Mouse (Mus musculus) forelimb bud, embryonic 11.5 days (tissue): ENCODE measurements at regions not wholly inside any gene's neighbourhood (a gene's known extent, or its start where the extent isn't known, plus 50 kb on each side); places are given as distances from the start of the nearest gene placed in this dataset.

ENCODE experiments used
- DNase-seq: peaks from one replicate; pipeline ENCODE4 v3.0.0-alpha.2; 2012; ENCODE audit warnings: low read depth, low spot score

DNA sequence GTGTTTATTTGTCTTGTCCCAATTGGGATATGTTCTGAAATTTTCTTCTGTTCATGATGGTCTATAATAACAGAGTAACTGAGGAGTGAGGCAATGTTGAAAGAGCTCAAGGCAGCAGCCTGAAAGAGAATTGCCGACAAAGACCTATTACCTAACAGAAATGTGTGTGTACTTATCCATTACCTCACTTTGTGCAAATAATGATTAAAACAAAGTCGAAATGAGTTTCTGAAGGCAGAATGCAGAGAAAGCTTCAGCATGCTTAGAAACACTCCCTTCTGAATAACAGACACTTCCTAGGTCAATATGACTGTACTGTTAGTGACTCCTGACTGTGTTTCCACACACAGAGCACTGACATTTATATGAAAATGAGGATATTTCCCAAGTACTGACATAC is 63.0 kb downstream of the Kbtbd8 start:
- DNase-seq, result no peak

DNA sequence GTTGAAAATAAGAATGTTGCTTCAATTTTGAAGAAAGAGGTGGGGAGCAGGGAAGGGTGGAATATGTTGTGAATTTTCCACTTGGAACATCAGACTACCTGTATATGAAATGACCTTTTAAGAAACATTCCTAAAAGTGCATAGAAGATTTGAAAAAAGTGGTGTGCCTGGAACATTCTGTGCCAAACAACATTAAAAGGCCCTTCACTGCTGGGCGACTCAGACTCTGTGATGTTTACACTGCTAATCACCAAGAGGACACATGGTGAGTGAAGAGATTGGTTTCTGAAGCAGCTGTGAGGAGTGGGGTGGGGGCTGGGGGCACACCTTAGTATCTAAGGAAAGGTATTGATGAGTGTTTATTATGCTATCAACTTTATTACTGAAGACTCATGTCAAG is 65.2 kb downstream of the Kbtbd8 start:
- DNase-seq, result no peak

DNA sequence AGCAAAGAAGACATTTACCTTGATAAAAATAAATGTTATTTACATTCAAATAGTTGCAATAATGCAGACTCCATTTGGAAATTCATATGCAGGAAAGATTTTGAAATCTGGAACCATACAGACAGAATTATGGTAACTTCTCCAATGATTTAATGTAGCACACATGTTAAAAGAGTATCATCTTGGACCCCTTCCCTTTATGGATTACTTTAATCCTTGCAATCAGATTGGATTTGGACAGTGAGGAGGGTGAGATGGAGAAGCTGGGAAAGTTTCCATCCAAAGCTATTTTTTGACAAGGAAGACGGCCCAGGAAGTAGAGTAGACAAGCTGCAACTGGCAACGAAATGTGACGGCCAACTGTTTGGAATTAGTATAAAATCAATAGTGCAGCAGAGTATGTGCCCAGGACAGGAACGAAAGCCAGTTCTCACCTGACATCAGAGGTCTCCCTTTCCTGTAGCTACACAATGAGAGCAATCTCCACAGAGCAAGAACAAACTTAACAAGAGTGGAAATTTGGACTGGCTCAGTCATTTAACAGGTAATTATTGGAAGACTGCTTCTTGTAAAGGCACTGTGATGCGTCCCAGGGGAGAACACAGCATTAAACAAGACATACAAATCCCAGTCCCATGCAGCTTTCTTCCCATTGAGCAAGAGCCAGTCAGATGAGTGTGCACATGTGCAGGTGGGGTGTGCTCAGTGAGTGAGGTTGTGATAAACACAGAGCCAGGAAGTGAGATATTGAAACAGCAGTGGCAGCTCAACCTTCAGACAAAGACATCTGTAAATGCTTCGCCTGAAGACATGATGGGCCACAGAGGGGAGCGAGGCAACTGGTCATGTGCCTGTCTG is 68.3 kb downstream of the Kbtbd8 start:
- no peak for DNase-seq

DNA sequence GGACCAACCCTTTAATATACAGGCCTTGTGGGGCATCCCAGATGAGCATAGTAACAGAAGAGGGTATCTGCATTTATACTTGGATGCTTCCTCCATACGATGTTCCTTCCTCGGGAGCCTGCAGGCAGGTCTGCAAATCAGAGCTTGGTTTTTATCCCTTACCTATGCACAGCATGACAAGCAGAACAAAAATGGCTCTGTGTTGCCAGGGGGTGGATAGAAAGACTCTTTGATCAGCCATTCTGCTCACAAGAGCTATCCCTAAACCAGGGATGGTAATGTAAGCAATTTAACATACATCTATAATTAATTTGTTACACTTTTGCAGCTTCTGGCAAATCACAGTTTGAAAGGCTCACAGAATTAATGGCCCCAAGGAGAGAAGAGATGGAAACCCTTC is 79.6 kb downstream of the Kbtbd8 start:
- no peak for DNase-seq

DNA sequence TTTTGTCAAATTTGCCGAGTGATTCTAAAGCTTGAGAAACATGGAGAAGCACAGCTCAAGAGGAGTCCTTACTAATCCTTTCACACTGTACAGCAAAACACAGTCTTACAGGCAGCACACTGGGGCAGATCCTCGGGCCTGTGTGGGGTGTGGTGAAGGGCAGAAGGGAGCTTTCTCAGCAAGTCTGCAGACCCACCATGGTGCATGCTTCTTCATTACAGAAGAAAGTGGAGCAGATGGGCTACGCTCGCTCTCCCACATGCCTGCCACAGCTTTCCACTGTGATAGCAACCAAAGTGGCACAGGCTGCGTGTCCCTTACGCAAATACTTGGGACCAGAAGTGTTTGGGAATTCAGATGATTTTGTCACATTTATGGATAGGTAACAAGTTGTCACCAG is 81.6 kb downstream of the Kbtbd8 start:
- DNase-seq, result no peak

DNA sequence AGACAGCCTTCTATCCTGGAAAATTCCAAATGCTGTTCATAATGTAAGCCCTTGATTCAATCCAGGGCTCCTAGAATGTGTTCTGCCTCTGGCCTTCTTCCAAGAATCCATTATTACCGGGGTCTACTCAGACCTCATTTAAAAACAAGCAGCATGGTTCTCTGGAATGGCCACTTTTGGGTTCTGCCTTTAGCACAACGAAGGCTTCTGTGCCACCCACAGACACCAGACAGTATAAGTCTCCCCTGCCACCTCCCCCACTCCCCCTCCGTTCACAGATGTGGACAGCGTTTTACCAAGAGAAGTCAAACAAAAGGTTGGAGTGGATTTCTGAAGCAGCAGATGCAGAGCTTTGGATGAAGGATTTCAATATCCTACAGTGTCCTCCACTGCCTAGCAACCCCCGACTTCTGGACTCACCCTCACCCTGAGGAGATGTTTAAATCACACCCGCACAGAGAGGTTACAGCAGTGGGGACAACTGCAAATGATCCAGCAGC is 85.3 kb downstream of the Kbtbd8 start:
- peak; percentile 30 for DNase-seq

DNA sequence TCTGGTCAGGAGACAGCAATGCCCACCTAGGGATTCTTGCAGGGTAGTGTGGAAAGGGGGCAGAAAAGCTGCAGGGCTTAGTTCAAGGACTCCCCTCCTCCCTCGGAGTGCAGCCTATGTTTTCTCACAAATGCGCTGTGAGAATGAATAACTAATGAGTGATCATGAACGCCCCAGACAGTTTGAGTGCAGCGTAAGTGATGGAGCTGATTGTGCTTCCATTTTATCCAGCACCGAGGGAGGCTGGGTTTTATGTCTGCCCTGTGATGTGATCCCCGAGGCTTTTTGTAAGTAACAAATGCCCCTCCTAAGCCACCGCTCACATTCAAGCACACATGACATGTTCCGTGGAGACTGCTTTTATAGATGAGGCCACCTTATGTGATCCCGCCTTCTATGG is 85.9 kb downstream of the Kbtbd8 start:
- no peak for DNase-seq

DNA sequence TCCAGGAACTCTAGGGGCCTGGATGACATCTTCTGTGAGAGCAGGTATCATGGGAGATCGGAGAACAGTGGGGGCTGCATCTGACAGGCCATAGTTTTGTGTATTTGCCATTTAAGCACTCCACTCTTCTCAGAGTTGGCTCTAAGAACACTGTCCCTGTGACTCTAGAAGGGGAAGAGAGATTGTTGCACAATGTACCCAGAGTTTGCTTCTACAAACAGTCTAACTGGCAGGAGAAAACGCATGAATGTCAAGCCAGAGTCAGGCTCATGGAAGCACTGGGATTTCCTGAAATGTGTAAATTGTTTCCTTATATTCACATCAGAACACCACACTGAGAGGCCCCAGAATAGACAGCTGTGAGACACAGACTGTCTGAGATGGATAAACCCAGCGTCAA is 87.2 kb downstream of the Kbtbd8 start:
- no peak for DNase-seq

DNA sequence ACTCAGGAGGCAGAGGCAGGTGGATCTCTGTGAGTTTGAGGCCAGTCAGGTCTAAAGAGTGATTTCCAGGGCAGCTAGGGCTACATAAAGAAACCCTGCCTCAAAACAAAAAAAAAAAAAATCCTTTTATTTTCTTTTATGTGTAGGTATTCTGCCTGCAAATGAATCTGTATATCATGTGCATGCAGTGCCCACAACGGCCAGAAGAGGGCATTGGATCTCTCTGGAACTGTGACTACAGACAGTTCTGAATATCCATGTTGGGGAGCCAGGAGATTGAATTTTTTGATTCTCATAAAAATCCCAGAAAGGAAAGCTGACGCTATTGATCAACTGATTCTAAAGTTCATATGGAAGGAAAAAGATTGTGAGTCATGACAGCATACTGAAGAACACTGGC is 90.0 kb downstream of the Kbtbd8 start:
- DNase-seq, result peak; percentile 30

DNA sequence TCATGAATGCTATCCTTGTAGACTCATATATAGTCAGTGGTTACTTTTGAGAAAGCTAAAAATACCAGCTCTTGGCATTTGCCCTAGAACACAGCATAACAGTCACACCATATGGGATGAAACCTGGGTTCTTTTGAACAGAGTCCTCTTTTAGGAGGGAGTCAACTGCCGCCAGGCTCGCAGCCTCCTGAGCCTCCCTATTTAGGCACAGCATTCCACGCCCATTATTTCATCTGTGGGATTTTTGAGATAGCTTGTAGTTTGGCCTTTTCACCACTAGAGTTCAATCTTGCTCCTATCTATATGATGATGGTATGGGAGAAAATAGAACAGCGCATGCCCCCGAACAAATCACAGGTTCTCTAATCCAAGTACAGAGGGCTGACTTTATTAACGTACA is 100.4 kb downstream of the Kbtbd8 start:
- peak; percentile 36 for DNase-seq

DNA sequence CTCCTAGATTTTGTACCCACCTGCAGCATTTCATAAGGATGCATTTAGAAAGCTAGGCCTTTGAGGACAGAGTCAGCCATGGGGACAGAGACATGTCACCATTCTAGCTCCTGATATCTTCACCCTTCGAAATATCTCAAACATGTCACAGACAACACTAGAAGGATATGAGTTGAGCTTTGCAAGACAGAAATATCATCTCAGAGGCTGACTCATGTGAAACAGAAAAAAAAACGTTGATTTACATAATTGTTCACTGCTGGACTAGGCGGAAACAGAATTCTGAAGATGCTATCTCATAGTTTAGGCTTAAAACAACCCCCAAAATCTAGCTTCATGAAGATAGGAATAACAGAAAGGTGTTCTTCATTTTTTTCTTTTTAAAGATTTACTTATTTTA is 101.8 kb downstream of the Kbtbd8 start:
- no peak for DNase-seq

DNA sequence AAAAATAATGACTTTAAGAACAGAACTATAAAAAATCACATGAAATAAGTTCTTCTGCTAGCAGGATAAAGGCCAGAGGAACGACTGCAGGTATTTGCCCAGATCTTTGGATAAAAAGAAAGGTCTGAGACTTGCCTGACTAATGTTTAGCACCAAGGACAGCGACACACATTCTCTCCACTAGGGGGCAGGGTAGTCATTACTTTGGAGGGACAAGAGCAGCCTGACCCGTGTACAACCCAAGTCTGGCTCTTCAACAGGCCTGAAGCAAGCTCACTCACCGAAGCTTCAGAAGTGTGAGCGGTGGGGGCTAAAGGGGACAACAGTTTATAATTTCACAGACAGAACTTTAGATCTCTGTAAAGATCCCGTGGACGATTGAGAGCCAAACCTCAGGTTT is 98.4 kb upstream of the Gm10234 start:
- DNase-seq, result peak; percentile 90

DNA sequence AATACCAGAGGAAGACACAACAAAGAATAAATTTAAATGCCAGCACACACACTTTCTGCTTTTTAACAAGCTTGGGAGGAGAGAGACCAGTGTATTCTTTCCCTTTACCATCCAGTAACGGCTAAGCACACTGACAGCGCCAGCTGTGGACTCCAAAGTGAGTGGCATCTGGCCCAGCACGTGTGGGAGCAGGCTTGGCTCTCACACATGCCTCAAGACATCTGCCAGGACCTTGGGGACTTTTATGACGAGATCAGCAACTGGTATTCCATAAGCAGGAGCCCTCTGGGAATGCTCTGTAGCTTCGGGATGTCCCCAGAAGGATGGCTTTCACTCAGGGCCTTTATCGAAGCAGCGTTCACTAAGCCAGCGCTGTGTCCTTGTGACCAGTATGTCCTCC is 92.0 kb upstream of the Gm10234 start:
- DNase-seq, result no peak

DNA sequence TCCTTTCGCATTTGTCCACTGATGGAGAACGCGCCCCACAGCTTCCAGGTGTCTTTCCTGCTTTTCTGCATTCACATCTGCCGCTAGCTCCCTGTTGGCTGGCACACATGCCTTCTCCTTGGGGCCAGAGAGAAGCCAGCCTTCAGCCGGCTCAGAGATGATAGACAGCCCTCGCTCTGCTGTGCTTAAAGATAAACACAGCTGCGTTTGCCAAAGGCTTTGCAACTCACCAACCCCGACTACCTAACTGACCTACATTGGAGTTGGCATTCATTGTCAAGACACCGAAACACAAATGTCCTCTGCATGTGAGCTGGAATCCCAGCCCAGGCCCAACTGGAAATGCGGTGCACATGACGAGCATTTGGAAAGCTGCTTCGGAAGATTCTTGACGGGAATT is 87.2 kb upstream of the Gm10234 start:
- DNase-seq, result no peak

DNA sequence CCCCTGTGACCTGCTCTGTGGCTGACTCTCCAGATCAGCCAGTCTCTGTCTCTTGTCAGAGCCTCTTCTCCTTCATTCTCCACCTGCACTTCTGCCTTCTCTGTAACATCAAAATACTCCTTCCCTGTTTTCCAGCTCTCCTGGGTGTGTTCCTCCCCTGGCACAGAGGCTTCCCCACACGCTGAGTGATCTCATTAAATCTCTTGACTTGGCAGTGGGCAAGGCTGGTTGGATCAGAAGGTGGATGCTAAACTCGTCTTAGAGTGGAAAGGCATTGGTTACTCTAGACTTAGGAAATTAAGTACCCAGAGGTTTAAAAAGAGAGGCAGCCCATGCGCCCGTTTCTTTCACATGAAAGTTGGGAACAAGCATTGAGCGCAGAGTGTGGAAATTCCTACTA is 78.3 kb upstream of the Gm10234 start:
- no peak for DNase-seq

DNA sequence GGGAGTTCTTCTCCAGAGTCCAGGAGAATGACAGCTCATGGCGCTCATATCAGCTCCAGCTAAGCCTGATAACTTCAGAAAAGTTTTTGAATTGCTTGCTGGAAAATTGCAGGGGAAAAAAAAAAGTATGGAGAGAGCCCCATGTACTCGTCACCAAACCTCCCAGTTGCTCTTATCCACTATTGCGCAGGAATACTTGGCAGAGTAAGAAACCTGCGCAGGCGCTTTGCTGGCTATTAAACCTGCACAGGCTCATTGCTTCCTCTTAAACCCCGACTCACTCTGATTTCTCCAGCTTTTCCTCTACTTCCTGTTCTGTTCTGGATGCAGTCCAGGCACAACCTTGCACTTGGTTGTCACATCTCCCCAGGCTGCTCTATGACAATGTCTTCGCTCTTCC is 77.0 kb upstream of the Gm10234 start:
- DNase-seq, result no peak

DNA sequence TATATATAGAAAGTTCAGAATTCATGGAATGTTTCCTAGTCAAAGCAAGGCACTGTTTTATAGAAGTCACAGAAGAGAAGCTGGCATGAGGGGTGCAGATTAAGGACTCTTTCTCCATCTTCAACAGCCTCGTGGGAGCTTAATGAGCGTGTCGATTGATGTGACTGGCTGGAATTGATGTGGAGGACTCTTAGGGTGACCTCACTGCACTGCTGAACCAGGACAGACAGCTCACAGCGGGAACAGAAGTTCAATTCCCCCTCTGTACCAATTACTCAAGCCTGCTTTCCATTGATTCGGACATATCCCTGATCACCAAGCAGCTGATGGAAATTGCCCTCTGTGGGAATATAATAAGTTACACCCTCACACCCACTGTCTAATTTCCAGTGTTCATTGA is 65.6 kb upstream of the Gm10234 start:
- no peak for DNase-seq

DNA sequence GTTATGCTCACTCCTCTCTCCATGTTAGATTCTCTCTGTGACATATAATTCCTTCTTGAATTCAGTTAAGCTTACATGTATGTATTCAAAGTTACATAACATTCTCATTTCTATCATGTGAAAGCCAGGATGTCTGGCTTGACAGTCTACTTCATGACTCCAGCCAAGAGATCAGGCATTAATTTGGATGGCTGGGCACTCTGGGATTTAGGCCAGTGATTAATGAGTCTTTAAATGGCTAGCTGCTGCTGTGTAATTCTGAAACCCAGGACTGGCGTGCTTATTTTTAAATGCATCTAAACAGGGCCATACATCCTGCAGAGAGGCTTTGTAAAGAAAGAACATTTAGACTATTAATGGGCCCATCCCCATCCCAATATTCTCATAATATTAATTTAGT is 60.9 kb upstream of the Gm10234 start:
- DNase-seq, result no peak

DNA sequence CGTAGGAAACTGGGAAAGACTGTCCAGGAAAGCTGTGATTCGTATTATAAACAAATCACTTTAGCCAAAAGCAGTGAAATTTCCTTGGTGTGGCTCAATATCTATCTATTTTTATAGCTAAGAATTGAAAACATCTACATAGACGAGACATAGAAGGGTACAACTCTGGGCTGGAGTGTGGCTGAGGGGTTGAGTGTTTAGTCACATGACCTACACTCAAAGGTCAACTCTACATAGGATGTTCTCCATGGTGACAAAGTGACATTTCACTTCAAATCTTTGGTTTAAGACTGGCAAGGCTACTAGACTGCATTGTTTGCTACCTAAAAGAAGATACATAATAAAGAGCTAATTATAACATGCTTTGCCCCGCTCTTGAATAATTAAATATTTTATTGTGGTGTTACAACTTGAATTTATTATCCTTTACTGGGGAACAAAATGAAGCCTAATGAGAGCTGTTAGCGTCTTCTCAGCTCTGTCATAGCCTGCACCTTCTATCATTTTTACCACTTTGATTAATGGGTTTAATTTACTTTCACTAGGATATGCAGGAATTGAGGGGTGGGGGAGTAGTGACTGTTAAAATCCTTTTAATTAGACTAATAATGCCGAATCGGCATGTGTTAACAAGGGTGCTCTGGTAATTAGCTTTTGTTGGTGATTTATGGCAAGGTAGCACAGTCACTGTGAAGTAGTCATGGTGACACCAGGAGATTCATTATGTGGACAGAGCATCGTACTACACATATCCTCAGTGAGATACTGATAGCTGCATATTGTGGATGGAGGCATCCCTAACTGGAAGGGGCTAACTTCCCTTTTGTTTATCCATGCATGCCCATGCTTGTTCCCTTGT is 57.7 kb upstream of the Gm10234 start:
- no peak for DNase-seq

DNA sequence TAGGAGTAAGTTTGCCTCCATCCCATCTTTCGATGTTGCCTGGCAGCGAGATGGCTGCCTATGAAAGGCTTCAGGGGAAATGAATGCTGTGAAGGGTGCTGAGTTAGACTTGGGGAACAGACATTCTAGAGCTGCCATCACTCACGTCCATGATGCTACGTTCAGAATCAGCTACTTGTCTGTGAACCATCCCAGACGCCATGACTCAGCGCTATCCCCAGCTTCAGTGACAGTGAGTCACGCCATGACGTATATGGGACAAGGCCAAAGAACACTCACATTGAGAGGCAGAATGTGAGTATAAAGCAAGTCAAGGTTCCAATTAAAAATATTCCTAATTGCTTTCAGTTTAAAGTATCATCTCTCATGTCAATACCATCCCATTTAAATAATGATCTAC is 52.4 kb upstream of the Gm10234 start:
- DNase-seq, result no peak
